In genomic region chr4:142307321-142307720, GRCm38 (mm10) we compare ENCODE assay signal across 21 mouse cellular contexts.
A peak's percentile ranks its signal among the peaks of the same experiment; 100 is the strongest.
DNase-seq lines count a peak whose midpoint lies in the region; ATAC-seq and TF ChIP-seq lines count a peak whose summit lies in the region.
"Had no signal": no experiment of that assay in that cellular context is flagged by ENCODE, and none has a peak within 500 bp of the region (broad histone marks: within the 10 kb centered on the region; RNA-seq: fewer than 3 reads in every experiment).

No protein-coding gene starts in this region.

- H3K4me2 ChIP-seq in hindbrain, embryonic 13.5 days, result no peak overlapping the region
- H3K4me2 ChIP-seq in kidney, embryonic 16.5 days (replicated peaks; ENCODE audit: low read depth, low read length), result no peak overlapping the region
- H3K4me2 ChIP-seq in lung, embryonic 14.5 days, result no peak overlapping the region
- H3K4me2 ChIP-seq: embryonic facial prominence, embryonic 12.5 days; forebrain, embryonic 15.5 days; heart, embryonic 13.5 days had no signal

- H3K4me1 ChIP-seq in hindbrain, embryonic 13.5 days (replicated peaks), result peaks cover 22% of the 10 kb centered on the region
- peaks cover 17% of the 10 kb centered on the region for H3K4me1 ChIP-seq in hindbrain, embryonic 10.5 days (replicated peaks)
- peaks cover 10% of the 10 kb centered on the region for H3K4me1 ChIP-seq in kidney, embryonic 16.5 days (ENCODE audit: insufficient read depth, low read length)
- H3K4me1 ChIP-seq in lung, embryonic 14.5 days (ENCODE audit: insufficient read depth), result peaks cover 8% of the 10 kb centered on the region

- no peak for ATAC-seq in hindbrain, embryonic 13.5 days (ENCODE audit: low FRiP score)
- peak; percentile 21; the same call in 1 of the 2 replicates for ATAC-seq in kidney, embryonic 16.5 days (ENCODE audit: low FRiP score, low TSS enrichment)
- no peak for ATAC-seq in lung, embryonic 14.5 days (ENCODE audit: insufficient read depth)
- ATAC-seq: CD4-positive, CD25-positive, alpha-beta regulatory T cell, adult 4 months; forebrain, embryonic 15.5 days had no signal

- no peak overlapping the region for H3K9ac ChIP-seq in hindbrain, embryonic 13.5 days
- no peak overlapping the region for H3K9ac ChIP-seq in kidney, embryonic 16.5 days (replicated peaks; ENCODE audit: low read length)
- no peak overlapping the region for H3K9ac ChIP-seq in lung, embryonic 14.5 days
- H3K9ac ChIP-seq: embryonic facial prominence, embryonic 12.5 days; forebrain, embryonic 15.5 days; heart, embryonic 13.5 days had no signal

- no peak for DNase-seq in hindbrain, embryonic 10.5 days (ENCODE audit: low spot score)
- DNase-seq in kidney, adult 8-10 months, result no peak
- peak; percentile 20 for DNase-seq in lung, embryonic 14.5 days
- no peak for DNase-seq in lung, adult 18-20 months
- peak; percentile 44 for DNase-seq in brain, adult 2 months (ENCODE audit: low read depth, low spot score)
- DNase-seq: adrenal gland, adult 8-10 months; adrenal gland, postnatal 36 days; B cell, adult 2 months; cerebellum, adult 11 months; cerebellum, adult 9-10 months; cerebellum, postnatal 25 days; gastrocnemius, postnatal 36 days; heart, adult 11 months; heart, postnatal 4 days had no signal

- H3K27ac ChIP-seq in hindbrain, embryonic 13.5 days, result peak overlapping the region; percentile 71; the same call in 1 of the 2 replicates
- no peak overlapping the region for H3K27ac ChIP-seq in hindbrain, embryonic 10.5 days
- H3K27ac ChIP-seq in kidney, embryonic 16.5 days (ENCODE audit: low read length), result no peak overlapping the region
- H3K27ac ChIP-seq in lung, embryonic 14.5 days (ENCODE audit: low read depth), result no peak overlapping the region
- H3K27ac ChIP-seq: embryonic facial prominence, embryonic 12.5 days; forebrain, embryonic 15.5 days; heart, embryonic 13.5 days had no signal

- no peak overlapping the region for H3K4me3 ChIP-seq in hindbrain, embryonic 13.5 days
- H3K4me3 ChIP-seq in hindbrain, embryonic 10.5 days, result no peak overlapping the region
- no peak overlapping the region for H3K4me3 ChIP-seq in kidney, embryonic 16.5 days (ENCODE audit: low read length)
- H3K4me3 ChIP-seq in lung, embryonic 14.5 days (ENCODE audit: low read depth, low read length), result no peak overlapping the region
- H3K4me3 ChIP-seq: embryonic facial prominence, embryonic 12.5 days; forebrain, embryonic 15.5 days; heart, embryonic 13.5 days had no signal

- H3K36me3 ChIP-seq in hindbrain, embryonic 13.5 days, result 0 out of 2 replicates have a peak, but pooled peaks cover 2% of the 10 kb centered on the region
- 0 out of 2 replicates have a peak, but pooled peaks cover 3% of the 10 kb centered on the region for H3K36me3 ChIP-seq in hindbrain, embryonic 10.5 days
- H3K36me3 ChIP-seq in kidney, embryonic 16.5 days (ENCODE audit: insufficient read depth, low read length), result no peaks in the 10 kb centered on the region
- H3K36me3 ChIP-seq in lung, embryonic 14.5 days (ENCODE audit: insufficient read depth), result no peaks in the 10 kb centered on the region
- H3K36me3 ChIP-seq: embryonic facial prominence, embryonic 12.5 days; forebrain, embryonic 15.5 days; G1E; heart, embryonic 13.5 days had no signal

- WGBS in hindbrain, embryonic 13.5 days, result 85% methylated on average over 11 of the region's 11 CpGs
- 88% methylated on average over 11 of the region's 11 CpGs for WGBS in hindbrain, embryonic 10.5 days
- 19% methylated on average over 11 of the region's 11 CpGs for WGBS in kidney, embryonic 16.5 days
- WGBS in lung, embryonic 14.5 days, result 39% methylated on average over 11 of the region's 11 CpGs

- no peak for TF ChIP-seq CTCF in lung, embryonic 14.5 days (IDR thresholded peaks at IDR 0.05; ENCODE audit: low read depth)

- peaks cover 4% of the 10 kb centered on the region; the same call in 1 of the 2 replicates for H3K9me3 ChIP-seq in hindbrain, embryonic 13.5 days
- peaks cover 14% of the 10 kb centered on the region; the same call in 1 of the 2 replicates for H3K9me3 ChIP-seq in hindbrain, embryonic 10.5 days
- peaks cover 11% of the 10 kb centered on the region; the same call in 1 of the 2 replicates for H3K9me3 ChIP-seq in kidney, embryonic 16.5 days (ENCODE audit: low read length)
- H3K9me3 ChIP-seq in lung, embryonic 14.5 days (ENCODE audit: low read depth, low read length), result no peaks in the 10 kb centered on the region
- H3K9me3 ChIP-seq: forebrain, embryonic 15.5 days had no signal

- no peaks in the 10 kb centered on the region for H3K27me3 ChIP-seq in hindbrain, embryonic 13.5 days
- H3K27me3 ChIP-seq in hindbrain, embryonic 10.5 days (ENCODE audit: insufficient read depth, poor library complexity, severe bottlenecking), result no peaks in the 10 kb centered on the region
- no peaks in the 10 kb centered on the region for H3K27me3 ChIP-seq in kidney, embryonic 16.5 days (ENCODE audit: insufficient read depth, low read length)
- H3K27me3 ChIP-seq in lung, embryonic 14.5 days (ENCODE audit: insufficient read depth, low read length), result no peaks in the 10 kb centered on the region
- H3K27me3 ChIP-seq: embryonic facial prominence, embryonic 12.5 days; forebrain, embryonic 15.5 days had no signal

Comparison
In these comparisons a context has a peak if more than half of its experiments do, and no peak if none do; other contexts are left out.
1. DNase-seq: peak in lung, embryonic 14.5 days (single experiment) and brain, adult 2 months (single experiment); none in hindbrain, embryonic 10.5 days (single experiment), kidney, adult 8-10 months (0 of 2) and lung, adult 18-20 months (0 of 2).